Comparison of ENCODE assay signal across 11 mouse cellular contexts in the genomic region with DNA sequence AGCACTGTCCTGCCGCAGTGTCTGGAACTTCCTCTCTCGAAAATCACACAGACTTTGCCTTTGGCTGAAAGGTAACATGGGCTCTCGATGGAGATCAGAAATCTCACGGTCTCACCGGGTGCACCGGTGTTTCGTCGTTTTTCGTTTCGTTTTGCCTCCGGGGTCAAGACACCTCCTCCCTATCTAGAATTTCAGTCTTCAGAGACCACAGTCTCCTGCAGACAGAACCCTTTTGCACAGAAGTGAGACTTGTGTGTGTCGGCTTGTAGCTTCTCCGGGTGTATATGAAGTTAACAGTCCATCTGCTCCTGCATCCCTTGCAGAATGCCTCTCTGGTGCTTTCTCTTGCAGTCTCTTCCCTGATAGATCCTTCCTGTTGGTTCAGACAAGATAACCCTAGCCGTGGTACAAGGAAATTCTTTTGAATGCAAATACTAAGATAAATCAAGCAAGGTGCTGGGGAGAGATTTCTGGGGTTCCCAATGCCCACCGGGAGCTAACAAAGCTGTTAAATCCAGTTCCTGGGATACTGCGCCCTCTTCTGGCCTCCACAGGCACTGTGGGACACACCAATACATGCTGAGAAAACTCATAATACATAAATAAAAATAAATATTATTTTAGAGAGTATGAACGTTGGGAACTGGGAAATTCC. TPM values are rescaled to one million over a fixed set of nuclear protein-coding genes. Genes with fewer than 3 reads are reported as not detected.
DNase-seq lines count a peak whose midpoint lies in the region; ATAC-seq lines count a peak whose summit lies in the region.
"Had no signal": no experiment of that assay in that cellular context is flagged by ENCODE, and none has a peak within 500 bp of the region (broad histone marks: within the 10 kb centered on the region; RNA-seq: fewer than 3 reads in every experiment).

No protein-coding gene starts in this region.

- ATAC-seq in megakaryocyte progenitor cell, adult 5-6 weeks (replicated peaks; ENCODE audit: poor library complexity), result no peak

- DNase-seq in adrenal gland, adult 2 months, result peak; percentile 11
- DNase-seq in adrenal gland, adult 8-10 months, result no peak
- peak; percentile 23 to 40 for DNase-seq in left cerebral cortex, adult 18-20 months (ENCODE audit: low spot score in 2 of 2)
- DNase-seq in left cerebral cortex, adult 11 months (ENCODE audit: low spot score), result no peak
- DNase-seq in adrenal gland, postnatal 14 days, result peak; percentile 76
- peak; percentile 13 to 37 for DNase-seq in layer of hippocampus, postnatal 14 days (ENCODE audit: low spot score in 2 of 2)
- no peak for DNase-seq in Muller cell, postnatal 12 days (ENCODE audit: inconsistent ontology term)

RNA-seq across cellular contexts. Expression of a gene that starts 22.5 kb away (rescaled TPM):
- not detected for total RNA-seq in adrenal gland, adult 2 months (2021)
- polyA plus RNA-seq in adrenal gland, adult 2 months (2012; rRNA removed), result not detected in 2 replicates
- total RNA-seq in adrenal gland, adult 8-10 months (2022), result not detected
- not detected for total RNA-seq in left cerebral cortex, adult 18-20 months (2021)
- total RNA-seq in adrenal gland, postnatal 14 days (2021), result not detected in 2 replicates
- total RNA-seq in layer of hippocampus, postnatal 14 days (2021), result not detected
- total RNA-seq in megakaryocyte progenitor cell, adult 5-6 weeks (2015), result not detected in 2 replicates
- total RNA-seq in megakaryocyte progenitor cell, adult 5-6 weeks (2017), result not detected in 2 replicates
- total RNA-seq: layer of hippocampus, postnatal 36 days; neutrophil, adult 5-6 weeks had no signal

RNA-seq across cellular contexts. Expression of a gene that starts 27.8 kb away (rescaled TPM):
- not detected for total RNA-seq in adrenal gland, adult 2 months (2021)
- polyA plus RNA-seq in adrenal gland, adult 2 months (2012; rRNA removed), result not detected in 2 replicates
- not detected for total RNA-seq in adrenal gland, adult 8-10 months (2022)
- total RNA-seq in left cerebral cortex, adult 18-20 months (2021), result not detected
- not detected in 2 replicates for total RNA-seq in adrenal gland, postnatal 14 days (2021)
- total RNA-seq in layer of hippocampus, postnatal 14 days (2021), result not detected
- total RNA-seq in megakaryocyte progenitor cell, adult 5-6 weeks (2015), result not detected in 2 replicates
- total RNA-seq in megakaryocyte progenitor cell, adult 5-6 weeks (2017), result not detected in 2 replicates
- total RNA-seq: layer of hippocampus, postnatal 36 days; neutrophil, adult 5-6 weeks had no signal

RNA-seq across cellular contexts. Expression of a gene that starts 43.9 kb away (rescaled TPM):
- not detected for total RNA-seq in adrenal gland, adult 2 months (2021)
- not detected in 2 replicates for polyA plus RNA-seq in adrenal gland, adult 2 months (2012; rRNA removed)
- not detected for total RNA-seq in adrenal gland, adult 8-10 months (2022)
- total RNA-seq in left cerebral cortex, adult 18-20 months (2021), result not detected
- not detected in 2 replicates for total RNA-seq in adrenal gland, postnatal 14 days (2021)
- total RNA-seq in layer of hippocampus, postnatal 14 days (2021), result not detected
- total RNA-seq in megakaryocyte progenitor cell, adult 5-6 weeks (2015), result not detected in 2 replicates
- total RNA-seq in megakaryocyte progenitor cell, adult 5-6 weeks (2017), result not detected in 2 replicates
- total RNA-seq: layer of hippocampus, postnatal 36 days; neutrophil, adult 5-6 weeks had no signal
- polyA plus RNA-seq: embryonic facial prominence, embryonic 15.5 days had no signal

Comparison
In these comparisons a context has a peak if more than half of its experiments do, and no peak if none do; other contexts are left out.
1. DNase-seq: peak in adrenal gland, adult 2 months (single experiment), left cerebral cortex, adult 18-20 months (2 of 2), adrenal gland, postnatal 14 days (single experiment) and layer of hippocampus, postnatal 14 days (2 of 2); none in adrenal gland, adult 8-10 months (single experiment), left cerebral cortex, adult 11 months (single experiment) and Muller cell, postnatal 12 days (single experiment).